ENCODE assay signal across 13 mouse cellular contexts in genomic region chr4:136050226-136050625, GRCm38 (mm10). TPM values are rescaled to one million over a fixed set of nuclear protein-coding genes. Genes with fewer than 3 reads are reported as not detected.
A peak's percentile ranks its signal among the peaks of the same experiment; 100 is the strongest.
DNase-seq lines count a peak whose midpoint lies in the region; ATAC-seq and TF ChIP-seq lines count a peak whose summit lies in the region.
"Had no signal": no experiment of that assay in that cellular context is flagged by ENCODE, and none has a peak within 500 bp of the region (broad histone marks: within the 10 kb centered on the region; RNA-seq: fewer than 3 reads in every experiment).

No protein-coding gene starts in this region.

- TF ChIP-seq RAD21 in MEL (IDR thresholded peaks at IDR 0.05; ENCODE audit: low read depth, low read length), result no peak

- no peak overlapping the region for H3K27ac ChIP-seq in heart, embryonic 13.5 days (replicated peaks)
- no peak overlapping the region for H3K27ac ChIP-seq in MEL (ENCODE audit: control insufficient read depth, low read depth, low read length)
- no peak overlapping the region for H3K27ac ChIP-seq in limb, embryonic 10.5 days

- H3K9me3 ChIP-seq in heart, embryonic 13.5 days, result no peaks in the 10 kb centered on the region
- H3K9me3 ChIP-seq in E14TG2a.4 (ENCODE audit: low read length) (no peaks in the 10 kb centered on the region), MEL (replicated peaks; ENCODE audit: insufficient read depth, low read length) (no peaks in the 10 kb centered on the region)
- no peaks in the 10 kb centered on the region for H3K9me3 ChIP-seq in limb, embryonic 10.5 days (replicated peaks)

- TF ChIP-seq EP300 in MEL (IDR thresholded peaks at IDR 0.05; ENCODE audit: low read depth in 1 of 2, low read length in 2 of 2), result no peak

- H3K27me3 ChIP-seq in heart, embryonic 13.5 days (replicated peaks), result no peaks in the 10 kb centered on the region
- H3K27me3 ChIP-seq in E14TG2a.4 (ENCODE audit: insufficient read depth, low read length) (peaks cover 4% of the 10 kb centered on the region; the same call in 1 of the 2 replicates), MEL (ENCODE audit: control insufficient read depth in 1 of 2, insufficient read depth in 2 of 2, low read length in 2 of 2) (peaks cover 0 to 4% of the 10 kb centered on the region in 2 experiments; a peak in 2 of 4 replicates)
- no peaks in the 10 kb centered on the region for H3K27me3 ChIP-seq in limb, embryonic 10.5 days (ENCODE audit: low read depth, poor library complexity, severe bottlenecking)

- no peak for DNase-seq in heart, adult 8-10 months (ENCODE audit: low spot score)
- peak; percentile 27 for DNase-seq in MEL (ENCODE audit: low read depth, low spot score)
- no peak for DNase-seq in limb, embryonic 10.5 days (ENCODE audit: low spot score)
- DNase-seq in ovary, postnatal 10 days (ENCODE audit: low spot score), result no peak
- DNase-seq in right cerebral cortex, postnatal 25 days, result no peak
- DNase-seq: adrenal gland, postnatal 36 days; cerebellum, postnatal 36 days; layer of hippocampus, adult 9-11 months; lung, adult 2 months; right cerebral cortex, postnatal 14 days had no signal

- H3K36me3 ChIP-seq in heart, embryonic 13.5 days, result peaks cover 67% of the 10 kb centered on the region
- H3K36me3 ChIP-seq in E14TG2a.4 (ENCODE audit: insufficient read depth, low read length), result peaks cover 66% of the 10 kb centered on the region
- H3K36me3 ChIP-seq in MEL (ENCODE audit: control insufficient read depth in 1 of 2, insufficient read depth in 2 of 2, low read length in 2 of 2), result peaks cover 14 to 21% of the 10 kb centered on the region in 2 experiments
- peaks cover 71% of the 10 kb centered on the region for H3K36me3 ChIP-seq in limb, embryonic 10.5 days

- 88% methylated on average over 6 of the region's 6 CpGs for WGBS in heart, embryonic 13.5 days
- 94% methylated on average over 6 of the region's 6 CpGs for WGBS in limb, embryonic 10.5 days

- TF ChIP-seq CTCF in E14TG2a.4 (conservative IDR thresholded peaks at IDR 0.05; ENCODE audit: low read length) (no peak), MEL (IDR thresholded peaks at IDR 0.05 in 2 of 3, conservative IDR thresholded peaks at IDR 0.05 in 1 of 3; ENCODE audit: control insufficient read depth in 1 of 3, insufficient read depth in 1 of 3, low read depth in 2 of 3, low read length in 3 of 3, poor library complexity in 1 of 3, severe bottlenecking in 1 of 3) (no peak)

- no peak overlapping the region for H3K4me2 ChIP-seq in heart, embryonic 13.5 days

- peaks cover 32% of the 10 kb centered on the region for H3K79me2 ChIP-seq in MEL (ENCODE audit: control insufficient read depth, insufficient read depth, low read length, poor library complexity)

- H3K4me1 ChIP-seq in heart, embryonic 13.5 days, result peaks cover 24% of the 10 kb centered on the region
- H3K4me1 ChIP-seq in E14TG2a.4 (replicated peaks; ENCODE audit: low read depth, low read length), result peaks cover 63% of the 10 kb centered on the region
- H3K4me1 ChIP-seq in MEL (ENCODE audit: control insufficient read depth in 1 of 2, insufficient read depth in 2 of 2, low read length in 2 of 2), result peaks cover 0 to 16% of the 10 kb centered on the region in 2 experiments; a peak in 2 of 4 replicates
- H3K4me1 ChIP-seq in limb, embryonic 10.5 days, result peaks cover 34% of the 10 kb centered on the region

- peak in 1 of 2 experiments; percentile 32; a peak in 1 of 4 replicates for TF ChIP-seq POLR2A in MEL (IDR thresholded peaks at IDR 0.05; ENCODE audit: control insufficient read depth in 1 of 2, insufficient read depth in 1 of 2, low read depth in 1 of 2, low read length in 2 of 2, poor library complexity in 1 of 2)

- H3K9ac ChIP-seq in heart, embryonic 13.5 days, result 0 out of 2 replicates have a peak overlapping the region, but pooled peaks have one; percentile 47
- H3K9ac ChIP-seq in MEL (ENCODE audit: control insufficient read depth, low read depth, low read length, poor library complexity, severe bottlenecking), result peak overlapping the region; percentile 98

- no peak overlapping the region for H3K4me3 ChIP-seq in heart, embryonic 13.5 days
- H3K4me3 ChIP-seq in E14TG2a.4 (replicated peaks; ENCODE audit: low read length), result peak overlapping the region; percentile 98
- peak overlapping the region in 1 of 2 experiments; percentile 99; a peak in 1 of 4 replicates for H3K4me3 ChIP-seq in MEL (ENCODE audit: control insufficient read depth in 1 of 2, insufficient read depth in 1 of 2, low read depth in 2 of 2, low read length in 2 of 2)
- H3K4me3 ChIP-seq in limb, embryonic 10.5 days, result peak overlapping the region; percentile 92

- no peak for ATAC-seq in heart, embryonic 13.5 days (ENCODE audit: extremely low read depth, insufficient number of reproducible peaks, low FRiP score, low TSS enrichment)
- ATAC-seq: CD4-positive, CD25-positive, alpha-beta regulatory T cell, adult 4 months had no signal

TF ChIP-seq in MEL, 35 proteins besides CTCF, POLR2A, EP300 and RAD21:
- no peak for TF ChIP-seq CHD2 (IDR thresholded peaks at IDR 0.05; ENCODE audit: low read length)
- no peak for TF ChIP-seq ZMIZ1 (IDR thresholded peaks at IDR 0.05; ENCODE audit: low read depth, low read length)
- no peak for TF ChIP-seq SMC3 (IDR thresholded peaks at IDR 0.05; ENCODE audit: low read depth, low read length)
- TF ChIP-seq KAT2A (conservative IDR thresholded peaks at IDR 0.05; ENCODE audit: low read depth, low read length), result no peak
- TF ChIP-seq MYB (IDR thresholded peaks at IDR 0.05; ENCODE audit: low read depth, low read length), result no peak
- TF ChIP-seq ZC3H11A (IDR thresholded peaks at IDR 0.05; ENCODE audit: low read depth, low read length), result no peak
- no peak for TF ChIP-seq USF2 (IDR thresholded peaks at IDR 0.05; ENCODE audit: borderline replicate concordance in 1 of 2, insufficient read depth in 1 of 2, low read depth in 1 of 2, low read length in 2 of 2)
- no peak for TF ChIP-seq BHLHE40 (IDR thresholded peaks at IDR 0.05; ENCODE audit: borderline replicate concordance, low read depth, low read length)
- TF ChIP-seq ZKSCAN1 (IDR thresholded peaks at IDR 0.05; ENCODE audit: low read depth, low read length), result no peak

RNA-seq across cellular contexts. Expression of gene Rpl11, which starts 3.0 kb away (rescaled TPM):
- polyA plus RNA-seq in heart, embryonic 13.5 days (2015; fragmentation: Nextera tagmentation; extraction: Ambion mirVana), result 270 and 324 TPM in 2 replicates
- 100 to 1,000 TPM; 238 to 318 (median 274) TPM for total RNA-seq in heart, adult 8-10 months (2022)
- total RNA-seq in MEL (2012; rRNA removed), result 2,589 and 2,603 TPM in 2 replicates
- 1,000 to 10,000 TPM in 1 of 2 experiments, not detected in 1; 2,003 TPM for polyA plus RNA-seq in MEL (2012; ENCODE audit: insufficient read depth in 1 of 2, insufficient read length in 2 of 2, low read depth in 1 of 2, low replicate concordance in 2 of 2, missing spikeins in 1 of 2)
- 510 and 589 TPM in 2 replicates for polyA plus RNA-seq in limb, embryonic 10.5 days (2016; fragmentation: Nextera tagmentation; extraction: Ambion mirVana)

RNA-seq across cellular contexts. Expression of gene Eloa, which starts 28.7 kb away (rescaled TPM):
- polyA plus RNA-seq in heart, embryonic 13.5 days (2015; fragmentation: Nextera tagmentation; extraction: Ambion mirVana), result 28.5 and 29.4 TPM in 2 replicates
- total RNA-seq in heart, adult 8-10 months (2022), result 10 to 100 TPM; 32.2 to 33.9 (median 33.1) TPM
- 30.9 and 34.1 TPM in 2 replicates for total RNA-seq in MEL (2012; rRNA removed)
- 10 to 100 TPM; 30.8 to 41.4 TPM for polyA plus RNA-seq in MEL (2012; ENCODE audit: insufficient read depth in 1 of 2, insufficient read length in 2 of 2, low read depth in 1 of 2, low replicate concordance in 2 of 2, missing spikeins in 1 of 2)
- polyA plus RNA-seq in limb, embryonic 10.5 days (2016; fragmentation: Nextera tagmentation; extraction: Ambion mirVana), result 33.2 and 38.9 TPM in 2 replicates
